Mouse (Mus musculus) Muller cell, postnatal 12 days (primary cell): ENCODE data around the gene Fam78a.

ENCODE experiments used
- DNase-seq: peaks from one replicate; pipeline ENCODE4 v3.0.0-alpha.2; 2015; ENCODE audit errors: inconsistent ontology term

The Fam78a gene

GRCm38 (mm10) chr2:32102944-32103343, 18.3 kb upstream of the Fam78a start:
- no peak for DNase-seq

GRCm38 (mm10) chr2:32096122-32096420, 11.4 kb upstream of the Fam78a start:
- DNase-seq: no peak

GRCm38 (mm10) chr2:32095351-32096121, 10.9 kb upstream of the Fam78a start, which contains the start of gene Plpp7:
TSS of gene Plpp7 (plus strand) at chr2:32095528.
- peak; percentile 81 for DNase-seq

GRCm38 (mm10) chr2:32094001-32094707, 9.5 kb upstream of the Fam78a start:
- no peak for DNase-seq

- no peak for DNase-seq
Measured at GRCm38 (mm10) chr2:32091956-32092355, 7.3 kb upstream of the Fam78a start.

GRCm38 (mm10) chr2:32090145-32090544, 5.5 kb upstream of the Fam78a start:
- no peak for DNase-seq

- DNase-seq: no peak
Measured at GRCm38 (mm10) chr2:32089606-32090005, 4.9 kb upstream of the Fam78a start.

- peak; percentile 36 for DNase-seq
Measured at GRCm38 (mm10) chr2:32088372-32088981, 3.8 kb upstream of the Fam78a start.

GRCm38 (mm10) chr2:32087606-32088005, 2.9 kb upstream of the Fam78a start:
- DNase-seq: no peak

- DNase-seq: no peak
Measured at GRCm38 (mm10) chr2:32085231-32085630, 574 bp upstream of the Fam78a start.

GRCm38 (mm10) chr2:32084872-32085199, 179 bp upstream of the Fam78a start:
- DNase-seq: no peak

- DNase-seq: peak; percentile 43
Measured at GRCm38 (mm10) chr2:32083159-32084011, 1.3 kb downstream of the Fam78a start.

- DNase-seq: no peak
Measured at GRCm38 (mm10) chr2:32082229-32082628, 2.4 kb downstream of the Fam78a start.

GRCm38 (mm10) chr2:32081296-32081929, 3.2 kb downstream of the Fam78a start:
- no peak for DNase-seq

GRCm38 (mm10) chr2:32080681-32081080, 4.0 kb downstream of the Fam78a start:
- DNase-seq: no peak

- DNase-seq: no peak
Measured at GRCm38 (mm10) chr2:32079191-32079725, 5.4 kb downstream of the Fam78a start.

GRCm38 (mm10) chr2:32078522-32078921, 6.1 kb downstream of the Fam78a start:
- DNase-seq: no peak

GRCm38 (mm10) chr2:32077744-32078143, 6.9 kb downstream of the Fam78a start:
- no peak for DNase-seq

GRCm38 (mm10) chr2:32075368-32075767, 9.3 kb downstream of the Fam78a start:
- no peak for DNase-seq

GRCm38 (mm10) chr2:32074404-32074803, 10.3 kb downstream of the Fam78a start:
- DNase-seq: peak; percentile 73

GRCm38 (mm10) chr2:32070747-32071146, 13.9 kb downstream of the Fam78a start:
- DNase-seq: no peak
